Mouse (Mus musculus): ENCODE measurements around the gene Tmc4.

- no peak for TF ChIP-seq CTCF (IDR thresholded peaks at IDR 0.05; ENCODE audit: low read depth, low read length)
- TF ChIP-seq POLR2A (IDR thresholded peaks at IDR 0.05; ENCODE audit: borderline replicate concordance, low read depth, low read length): no peak
Observed at GRCm38 (mm10) chr7:3698471-3698870, 21.1 kb upstream of the Tmc4 start.

Data from bone marrow macrophage, adult 2 months (primary cell).